Mouse (Mus musculus): ENCODE results near the gene Olfr61.

GRCm38 (mm10) chr7:140630559-140630958 is 1.8 kb downstream of the Olfr61 start:
- no peak for TF ChIP-seq TAL1 (IDR thresholded peaks at IDR 0.05; ENCODE audit: low read length)
- no peak for TF ChIP-seq GATA1 (IDR thresholded peaks at IDR 0.05; ENCODE audit: low read length)
